Mouse (Mus musculus) CH12.LX (cell line): ENCODE results near the gene Grap. TPM values are rescaled to one million over a fixed set of nuclear protein-coding genes. Genes with fewer than 3 reads are reported as not detected.

Experiments
- DNase-seq: peaks from one replicate; pipeline ENCODE4 v3.0.0-alpha.2; 2013; ENCODE audit errors: extremely low read depth
- H3K27ac ChIP-seq: 2 replicates; pipeline ENCODE4 v1.5.1; 2012; ENCODE audit warnings: low read depth, mild to moderate bottlenecking, control low read depth, moderate library complexity; ENCODE audit not compliant: insufficient read depth
- H3K27me3 ChIP-seq: replicated peaks from 2 replicates; pipeline ENCODE3; 2012; ENCODE audit warnings: inconsistent platforms
- H3K36me3 ChIP-seq, 2 experiments: replicated peaks in 1 of 2; 2 replicates each; pipeline versions ENCODE3 to v1.6.1; 2012; ENCODE audit warnings: inconsistent platforms in 1 of 2, low read length in 1 of 2, mild to moderate bottlenecking in 1 of 2, mixed read lengths in 1 of 2, moderate library complexity in 1 of 2; ENCODE audit not compliant: control insufficient read depth in 1 of 2, insufficient read depth in 1 of 2
- H3K4me1 ChIP-seq, 2 experiments: 2 replicates each; pipeline ENCODE4 v1.6.1; 2012; ENCODE audit warnings: inconsistent platforms in 1 of 2, moderate library complexity in 1 of 2; ENCODE audit not compliant: insufficient read depth in 2 of 2, control insufficient read depth in 1 of 2
- H3K4me2 ChIP-seq: 2 replicates; pipeline ENCODE4 v1.6.1; 2012; ENCODE audit warnings: low read depth, mild to moderate bottlenecking, control low read depth; ENCODE audit not compliant: poor library complexity, insufficient read depth, severe bottlenecking
- H3K4me3 ChIP-seq, 3 experiments: fragments of 150-350 bp in 1 of 3; sonication (generic) in 1 of 3; replicated peaks in 1 of 3; 2 replicates each; pipeline versions ENCODE3 to v1.5.1; 2011 to 2012; ENCODE audit warnings: low read depth in 2 of 3, low read length in 2 of 3, mild to moderate bottlenecking in 2 of 3, moderate library complexity in 2 of 3, control low read depth in 1 of 3, improper control_type of control experiment in 1 of 3, inconsistent platforms in 1 of 3, mixed read lengths in 1 of 3; ENCODE audit not compliant: poor library complexity in 1 of 3
- H3K79me2 ChIP-seq: replicated peaks from 2 replicates; pipeline ENCODE4 v1.6.1; 2012; ENCODE audit warnings: mild to moderate bottlenecking, moderate library complexity; ENCODE audit not compliant: control insufficient read depth, poor library complexity, insufficient read depth, severe bottlenecking; ENCODE audit errors: extremely low read depth
- H3K9ac ChIP-seq: 2 replicates; pipeline ENCODE4 v1.6.1; 2012; ENCODE audit warnings: low read depth, mild to moderate bottlenecking, control low read depth, moderate library complexity; ENCODE audit not compliant: insufficient read depth
- H3K9me3 ChIP-seq: replicated peaks from 2 replicates; pipeline ENCODE3; 2012; ENCODE audit warnings: low read length, inconsistent platforms, mixed read lengths
- BHLHE40 ChIP-seq: IDR thresholded peaks from 2 replicates; pipeline ENCODE4 v1.6.1; 2011; ENCODE audit warnings: mild to moderate bottlenecking, low read depth, low read length, improper control_type of control experiment
- CHD1 ChIP-seq: IDR thresholded peaks from 2 replicates; pipeline ENCODE4 v1.6.1; 2012; ENCODE audit warnings: low read depth, low read length, improper control_type of control experiment, inconsistent platforms
- CHD2 ChIP-seq: IDR thresholded peaks from 2 replicates; pipeline ENCODE4 v1.6.1; 2011; ENCODE audit warnings: low read length, improper control_type of control experiment
- CTCF ChIP-seq, 2 experiments: IDR thresholded peaks in 1 of 2; conservative IDR thresholded peaks in 1 of 2; 2 replicates each; pipeline ENCODE4 v1.5.1; 2011 to 2012; ENCODE audit warnings: low read depth in 2 of 2, low read length in 2 of 2, improper control_type of control experiment in 1 of 2, inconsistent platforms in 1 of 2, mild to moderate bottlenecking in 1 of 2, moderate library complexity in 1 of 2
- E2F4 ChIP-seq: IDR thresholded peaks from 2 replicates; pipeline ENCODE4 v1.6.1; 2011; ENCODE audit warnings: low read depth, low read length, improper control_type of control experiment; ENCODE audit not compliant: insufficient replicate concordance
- ELF1 ChIP-seq: IDR thresholded peaks from 2 replicates; pipeline ENCODE4 v1.6.1; 2014; ENCODE audit warnings: low read depth, mild to moderate bottlenecking, inconsistent platforms, low read length, improper control_type of control experiment
- EP300 ChIP-seq: IDR thresholded peaks from 2 replicates; pipeline ENCODE4 v1.6.1; 2011; ENCODE audit warnings: low read length, improper control_type of control experiment
- ETS1 ChIP-seq: conservative IDR thresholded peaks from 2 replicates; pipeline ENCODE4 v1.6.1; 2012; ENCODE audit warnings: low read depth, mild to moderate bottlenecking, inconsistent platforms, low read length, improper control_type of control experiment, moderate library complexity
- GABPA ChIP-seq: IDR thresholded peaks from 2 replicates; pipeline ENCODE4 v1.6.1; 2012; ENCODE audit warnings: low read depth, low read length, improper control_type of control experiment, inconsistent platforms; ENCODE audit not compliant: insufficient replicate concordance
- HCFC1 ChIP-seq: IDR thresholded peaks from 2 replicates; pipeline ENCODE4 v1.6.1; 2012; ENCODE audit warnings: low read depth, mild to moderate bottlenecking, inconsistent platforms, low read length, improper control_type of control experiment
- IRF4 ChIP-seq: IDR thresholded peaks from 2 replicates; pipeline ENCODE4 v1.6.1; 2014; ENCODE audit warnings: low read depth, mild to moderate bottlenecking, inconsistent platforms, low read length, improper control_type of control experiment
- JUN ChIP-seq: IDR thresholded peaks from 2 replicates; pipeline ENCODE4 v1.6.1; 2011; ENCODE audit warnings: low read depth, mild to moderate bottlenecking, low read length, improper control_type of control experiment, moderate library complexity; ENCODE audit not compliant: insufficient read depth
- JUND ChIP-seq: conservative IDR thresholded peaks from 2 replicates; pipeline ENCODE4 v1.6.1; 2011; ENCODE audit warnings: low read depth, low read length, improper control_type of control experiment
- KAT2A ChIP-seq: IDR thresholded peaks from 2 replicates; pipeline ENCODE4 v1.6.1; 2012; ENCODE audit warnings: low read length, improper control_type of control experiment, inconsistent platforms; ENCODE audit not compliant: insufficient replicate concordance
- MAFK ChIP-seq: IDR thresholded peaks from 2 replicates; pipeline ENCODE4 v1.6.1; 2011; ENCODE audit warnings: low read length, improper control_type of control experiment; ENCODE audit not compliant: insufficient replicate concordance
- MAX ChIP-seq: IDR thresholded peaks from 2 replicates; pipeline ENCODE4 v1.6.1; 2011; ENCODE audit warnings: low read length, improper control_type of control experiment
- MAZ ChIP-seq: IDR thresholded peaks from 2 replicates; pipeline ENCODE4 v1.6.1; 2012; ENCODE audit warnings: low read depth, mild to moderate bottlenecking, inconsistent platforms, low read length, improper control_type of control experiment, moderate library complexity
- MEF2A ChIP-seq: IDR thresholded peaks from 2 replicates; pipeline ENCODE4 v1.6.1; 2014; ENCODE audit warnings: low read depth, mild to moderate bottlenecking, inconsistent platforms, low read length, improper control_type of control experiment, borderline replicate concordance
- MXI1 ChIP-seq: IDR thresholded peaks from 2 replicates; pipeline ENCODE4 v1.6.1; 2011; ENCODE audit warnings: mild to moderate bottlenecking, low read depth, low read length, improper control_type of control experiment
- MYC ChIP-seq: IDR thresholded peaks from 2 replicates; pipeline ENCODE4 v1.6.1; 2011; ENCODE audit warnings: low read depth, mild to moderate bottlenecking, improper control_type of control experiment, low read length
- NELFE ChIP-seq: IDR thresholded peaks from 2 replicates; pipeline ENCODE4 v1.6.1; 2011; ENCODE audit warnings: low read depth, low read length, improper control_type of control experiment
- NRF1 ChIP-seq: IDR thresholded peaks from 2 replicates; pipeline ENCODE4 v1.6.1; 2014; ENCODE audit warnings: low read depth, mild to moderate bottlenecking, inconsistent platforms, low read length, improper control_type of control experiment, moderate library complexity
- PAX5 ChIP-seq: IDR thresholded peaks from 2 replicates; pipeline ENCODE4 v1.6.1; 2012; ENCODE audit warnings: low read length, inconsistent platforms, mixed read lengths
- POLR2A ChIP-seq: IDR thresholded peaks from 2 replicates; pipeline ENCODE4 v1.6.1; 2011; ENCODE audit warnings: low read depth, mild to moderate bottlenecking, improper control_type of control experiment, low read length
- POLR2AphosphoS2 ChIP-seq: IDR thresholded peaks from 2 replicates; pipeline ENCODE4 v1.6.1; 2011; ENCODE audit warnings: low read depth, low read length, improper control_type of control experiment
- RAD21 ChIP-seq: IDR thresholded peaks from 2 replicates; pipeline ENCODE4 v1.6.1; 2011; ENCODE audit warnings: low read depth, mild to moderate bottlenecking, low read length, improper control_type of control experiment, moderate library complexity
- RCOR1 ChIP-seq: conservative IDR thresholded peaks from 2 replicates; pipeline ENCODE4 v1.6.1; 2012; ENCODE audit warnings: low read depth, mild to moderate bottlenecking, inconsistent platforms, low read length, improper control_type of control experiment
- SIN3A ChIP-seq: IDR thresholded peaks from 2 replicates; pipeline ENCODE4 v1.6.1; 2012; ENCODE audit warnings: low read length, improper control_type of control experiment, inconsistent platforms
- SMC3 ChIP-seq: IDR thresholded peaks from 2 replicates; pipeline ENCODE4 v1.6.1; 2011; ENCODE audit warnings: low read depth, low read length, improper control_type of control experiment
- TBP ChIP-seq: conservative IDR thresholded peaks from 2 replicates; pipeline ENCODE4 v1.6.1; 2011; ENCODE audit warnings: low read depth, low read length, improper control_type of control experiment
- TCF12 ChIP-seq: IDR thresholded peaks from 2 replicates; pipeline ENCODE4 v1.6.1; 2014; ENCODE audit warnings: low read depth, mild to moderate bottlenecking, inconsistent platforms, low read length, improper control_type of control experiment
- UBTF ChIP-seq: IDR thresholded peaks from 2 replicates; pipeline ENCODE4 v1.6.1; 2012; ENCODE audit warnings: low read depth, mild to moderate bottlenecking, inconsistent platforms, low read length, improper control_type of control experiment, moderate library complexity
- USF1 ChIP-seq: IDR thresholded peaks from 2 replicates; pipeline ENCODE4 v1.6.1; 2014; ENCODE audit warnings: low read depth, mild to moderate bottlenecking, inconsistent platforms, low read length, improper control_type of control experiment
- USF2 ChIP-seq: conservative IDR thresholded peaks from 2 replicates; pipeline ENCODE4 v1.6.1; 2011; ENCODE audit warnings: low read depth, low read length, improper control_type of control experiment
- ZC3H11A ChIP-seq: IDR thresholded peaks from 2 replicates; pipeline ENCODE4 v1.6.1; 2012; ENCODE audit warnings: low read depth, mild to moderate bottlenecking, inconsistent platforms, low read length, improper control_type of control experiment
- ZKSCAN1 ChIP-seq: IDR thresholded peaks from 2 replicates; pipeline ENCODE4 v1.6.1; 2012; ENCODE audit warnings: low read depth, inconsistent platforms, low read length, improper control_type of control experiment, borderline replicate concordance
- ZMIZ1 ChIP-seq: IDR thresholded peaks from 2 replicates; pipeline ENCODE4 v1.6.1; 2012; ENCODE audit warnings: low read depth, mild to moderate bottlenecking, inconsistent platforms, low read length, improper control_type of control experiment
- ZNF384 ChIP-seq: IDR thresholded peaks from 2 replicates; pipeline ENCODE4 v1.6.1; 2012; ENCODE audit warnings: low read depth, low read length, improper control_type of control experiment, inconsistent platforms
- dilution Hi-C: fragments of 300-500 bp; cut with MboI; formaldehyde crosslinking; loops from 2 replicates; pipeline ENCODE4 v1.14.3; 2020; ENCODE audit warnings: low sequenced_read_pairs; ENCODE audit not compliant: extremely low pct_unique_long_range_greater_than_20kb, extremely low pct_ligation_motif_present
- in situ Hi-C: fragments of 300-500 bp; cut with MboI; formaldehyde crosslinking; loops from 3 replicates; pipeline ENCODE4 v1.14.3; 2019; ENCODE audit warnings: low sequenced_read_pairs, low pct_ligation_motif_present, low pct_unique_long_range_greater_than_20kb, mixed read lengths
- polyA plus RNA-seq: library from polyadenylated mRNA; unstranded; fragments of >175 nt; gene quantifications from 2 replicates; pipeline ENCODE4 v1.2.1, GENCODE M21; 2012; ENCODE audit warnings: low read depth; ENCODE audit not compliant: insufficient read length
- total RNA-seq, 2 experiments: library from RNA; depleted of rRNA; stranded (reverse); fragments of 300-350 nt in 1 of 2; fragments of >200 nt in 1 of 2; gene quantifications; 2 replicates each; pipeline ENCODE4 v1.2.3; 2012 to 2014

Gene Grap
- total and polyA plus RNA-seq, 3 experiments: 274 to 412 (median 280) TPM

DNA sequence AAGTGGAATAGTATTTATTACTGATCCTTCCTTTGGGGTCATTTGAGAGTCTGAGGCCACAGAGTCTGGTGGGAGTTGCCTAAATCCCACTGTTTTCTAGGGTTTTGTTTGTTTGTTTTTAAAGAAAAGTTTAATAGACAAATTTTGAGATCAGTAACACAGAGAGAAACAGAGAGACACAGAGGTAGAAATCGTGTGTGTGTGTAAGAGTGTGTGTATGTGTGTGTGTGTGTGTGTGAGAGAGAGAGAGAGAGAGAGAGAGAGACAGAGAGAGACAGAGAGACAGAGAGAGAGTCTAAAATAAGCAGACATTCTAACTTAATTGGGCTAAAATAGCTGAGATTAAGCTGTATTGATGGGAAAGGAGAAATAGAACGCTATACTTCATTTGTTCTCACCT is 503 bp downstream of the Grap start:
- Histone ChIP-seq H3K9me3 (no peaks in the 10 kb centered on the region), H3K4me1 (peaks cover 20 to 46% of the 10 kb centered on the region in 2 experiments), H3K27ac (peak overlapping the region; percentile 93), H3K79me2 (peaks cover 65% of the 10 kb centered on the region), H3K27me3 (no peaks in the 10 kb centered on the region), H3K4me2 (peak overlapping the region; percentile 85), H3K36me3 (peaks cover 34 to 46% of the 10 kb centered on the region in 2 experiments), H3K4me3 (peak overlapping the region; percentile 65 to 99 (median 81)), H3K9ac (peak overlapping the region; percentile 100)
- no peak for DNase-seq
- TF ChIP-seq HCFC1: no peak
- TF ChIP-seq KAT2A: 0 out of 2 replicates have a peak, but pooled peaks have one; percentile 48
- TF ChIP-seq ETS1: no peak
- TF ChIP-seq MAFK: no peak
- TF ChIP-seq TCF12: no peak
- TF ChIP-seq E2F4: no peak
- no peak for TF ChIP-seq CHD2
- TF ChIP-seq ELF1: no peak
- no peak for TF ChIP-seq USF1
- no peak for TF ChIP-seq IRF4
- TF ChIP-seq UBTF: no peak
- TF ChIP-seq ZC3H11A: no peak
- no peak for TF ChIP-seq SMC3
- no peak for TF ChIP-seq CTCF (conservative IDR thresholded peaks at IDR 0.05 in 1 of 2, IDR thresholded peaks at IDR 0.05 in 1 of 2; ENCODE audit: low read depth in 2 of 2, low read length in 2 of 2)
- TF ChIP-seq PAX5: no peak
- no peak for TF ChIP-seq SIN3A
- peak; percentile 28; the same call in 1 of the 2 replicates for TF ChIP-seq MXI1
- no peak for TF ChIP-seq POLR2A
- TF ChIP-seq MAZ: no peak
- TF ChIP-seq ZMIZ1: peak; percentile 30; the same call in 1 of the 2 replicates
- TF ChIP-seq NELFE: no peak
- TF ChIP-seq NRF1: no peak
- no peak for TF ChIP-seq MEF2A
- no peak for TF ChIP-seq RCOR1
- no peak for TF ChIP-seq ZNF384
- TF ChIP-seq MYC: 0 out of 2 replicates have a peak, but pooled peaks have one; percentile 53
- no peak for TF ChIP-seq ZKSCAN1
- TF ChIP-seq POLR2AphosphoS2: no peak
- no peak for TF ChIP-seq EP300
- TF ChIP-seq CHD1: peak; percentile 98
- TF ChIP-seq GABPA: no peak
- peak; percentile 28; the same call in 1 of the 2 replicates for TF ChIP-seq TBP
- TF ChIP-seq RAD21: no peak
- no peak for TF ChIP-seq JUN
- TF ChIP-seq USF2: no peak
- TF ChIP-seq BHLHE40: no peak
- TF ChIP-seq MAX: 0 out of 2 replicates have a peak, but pooled peaks have one; percentile 26
- no peak for TF ChIP-seq JUND
- dilution Hi-C loops (no loop called here), in situ Hi-C loops (no loop called here)
